Mouse (Mus musculus) frontal cortex, postnatal 36 days (tissue): ENCODE data around the gene Epsti1.

Experiments
- DNase-seq, 2 experiments: peaks; one replicate each; pipeline ENCODE4 v3.0.0; 2022; ENCODE audit warnings: low spot score in 2 of 2

Gene Epsti1

DNA sequence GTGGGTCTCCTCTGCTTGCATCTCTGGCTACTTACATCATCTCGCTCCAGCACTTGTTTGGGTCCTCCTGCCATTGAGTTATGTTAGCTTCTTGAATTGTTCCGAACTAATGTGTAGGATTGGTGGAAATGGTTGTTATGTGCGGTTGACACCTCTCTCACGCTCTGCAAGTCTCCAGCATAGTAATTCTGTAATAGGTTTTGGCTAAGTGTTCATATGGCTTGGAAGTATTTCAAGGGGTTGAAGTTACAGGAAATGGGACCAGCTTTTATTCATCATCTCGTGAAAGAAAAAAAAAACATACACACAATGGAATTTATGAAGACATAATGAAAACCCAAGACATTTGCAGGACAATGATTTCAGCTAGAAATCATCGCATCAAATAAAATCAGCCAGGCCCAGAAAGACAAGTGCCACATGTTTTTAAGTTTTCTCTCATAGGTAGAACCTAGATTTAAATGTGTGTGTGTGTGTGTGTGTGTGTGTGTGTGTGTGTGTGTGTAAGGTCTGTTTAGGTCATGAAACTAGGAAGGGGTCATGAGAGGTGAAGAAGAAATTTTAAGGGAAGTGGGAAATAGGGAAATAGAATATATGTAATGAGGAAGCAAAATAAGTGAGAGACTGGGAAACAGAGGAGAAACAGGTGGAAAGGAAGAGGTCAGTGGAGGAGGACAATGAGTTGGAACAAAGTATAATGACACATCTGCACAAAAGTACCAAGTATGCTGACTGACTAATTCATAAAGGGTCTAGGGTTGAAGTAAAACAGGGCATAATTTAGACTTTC lies 19.2 kb downstream of the Epsti1 start:
- DNase-seq, result no peak

DNA sequence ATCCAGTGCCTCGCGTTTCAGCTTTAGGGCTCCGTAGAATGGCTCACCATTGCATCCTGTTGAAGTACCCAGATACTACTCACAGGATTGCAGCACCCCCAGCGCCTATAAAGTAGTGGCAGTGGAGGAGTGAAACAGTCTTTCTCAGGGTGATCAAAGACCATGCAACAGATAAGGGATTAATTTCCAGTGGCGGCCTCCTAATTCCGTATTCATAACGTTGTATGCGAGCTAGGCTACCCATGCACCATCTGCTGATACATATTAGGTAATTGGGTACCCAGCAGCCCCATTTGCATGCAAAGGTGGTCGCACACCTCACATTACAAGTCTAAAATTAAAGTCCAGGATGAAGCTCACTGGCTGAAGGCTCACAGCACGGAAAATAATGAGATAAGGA lies 21.4 kb downstream of the Epsti1 start:
- DNase-seq, result no peak

DNA sequence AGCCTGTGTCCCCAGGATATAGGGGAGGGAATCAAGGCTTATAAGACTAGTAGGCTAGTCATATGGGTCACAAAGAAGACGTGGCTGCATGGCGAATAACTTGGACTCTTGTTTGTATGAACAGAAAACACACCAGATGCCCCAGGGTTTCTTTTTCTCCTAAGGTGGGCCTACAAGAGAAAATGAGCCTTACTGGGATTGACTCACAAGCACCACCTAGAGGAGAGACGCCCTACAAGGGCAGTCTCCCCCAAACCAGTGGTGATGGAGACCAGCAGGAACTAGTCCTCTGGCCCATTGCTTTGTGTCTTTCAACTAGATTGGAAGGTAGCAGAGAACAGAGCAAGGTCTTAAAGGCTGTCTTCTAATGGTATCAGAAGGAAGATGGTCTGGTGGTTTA lies 22.7 kb downstream of the Epsti1 start:
- DNase-seq, result peak; percentile 26 to 37

DNA sequence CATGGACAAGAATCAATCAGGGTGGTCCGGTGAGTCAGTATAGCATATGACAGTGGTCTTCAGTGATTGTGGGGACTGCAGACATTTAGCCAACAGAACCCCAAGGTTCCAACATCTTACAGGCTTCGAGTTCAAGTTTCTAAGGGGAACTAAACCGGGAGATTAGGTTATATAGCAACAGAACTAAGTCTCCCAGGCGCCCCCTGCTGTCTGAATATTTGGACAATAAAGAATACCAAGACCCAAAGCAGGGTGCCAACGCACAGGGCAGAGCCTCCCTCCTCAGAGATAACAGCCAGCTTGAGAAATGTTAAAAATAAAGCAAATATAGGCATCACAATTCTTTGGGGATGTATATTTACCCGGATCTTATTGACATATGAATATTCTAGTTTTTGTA lies 24.0 kb downstream of the Epsti1 start:
- DNase-seq, result peak; percentile 61 to 82

DNA sequence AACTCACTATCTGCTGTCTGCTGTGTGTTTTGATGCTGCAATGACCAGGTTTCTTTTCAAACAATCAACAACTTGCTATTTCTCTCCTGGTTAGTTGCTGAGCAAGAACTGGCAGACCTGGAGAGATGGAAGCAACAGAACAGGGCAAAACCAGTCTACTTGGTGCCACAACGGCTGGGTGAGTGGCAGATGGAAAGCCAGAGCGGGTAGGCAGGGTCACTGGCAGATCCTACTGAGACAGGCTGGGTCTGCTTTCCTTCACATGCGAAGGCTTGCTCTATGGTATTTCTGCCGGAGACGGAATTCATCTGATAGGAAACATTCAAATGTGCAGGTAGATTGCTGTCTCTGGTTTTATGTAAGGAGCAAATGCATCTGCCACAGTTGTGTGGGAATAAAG lies 24.6 kb downstream of the Epsti1 start:
- no peak for DNase-seq

DNA sequence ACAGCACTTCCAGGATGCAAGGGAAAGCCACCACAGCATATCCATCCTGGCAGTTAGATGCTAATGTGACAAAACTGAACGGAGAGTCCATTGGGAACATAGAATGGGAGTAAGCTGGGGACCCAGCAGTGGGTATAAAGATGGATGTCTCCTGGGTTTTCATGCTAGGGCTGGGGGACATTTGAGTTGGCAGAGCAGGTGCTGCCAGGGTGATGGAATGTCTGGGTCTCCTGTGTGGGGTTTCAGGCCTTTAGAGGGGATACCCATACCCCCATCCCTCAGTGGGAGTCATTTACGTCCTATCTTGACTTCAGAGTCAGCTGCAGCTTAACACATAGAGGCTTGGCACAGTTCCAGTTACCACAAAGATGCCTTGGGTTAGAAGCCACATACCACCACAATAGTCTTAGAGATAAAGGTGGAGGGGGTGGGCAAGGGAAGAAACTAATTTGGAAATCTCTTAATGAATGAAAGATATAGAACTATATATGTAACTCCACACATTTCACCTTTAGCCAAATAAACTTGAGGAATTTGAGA lies 25.2 kb downstream of the Epsti1 start:
- DNase-seq, result no peak

DNA sequence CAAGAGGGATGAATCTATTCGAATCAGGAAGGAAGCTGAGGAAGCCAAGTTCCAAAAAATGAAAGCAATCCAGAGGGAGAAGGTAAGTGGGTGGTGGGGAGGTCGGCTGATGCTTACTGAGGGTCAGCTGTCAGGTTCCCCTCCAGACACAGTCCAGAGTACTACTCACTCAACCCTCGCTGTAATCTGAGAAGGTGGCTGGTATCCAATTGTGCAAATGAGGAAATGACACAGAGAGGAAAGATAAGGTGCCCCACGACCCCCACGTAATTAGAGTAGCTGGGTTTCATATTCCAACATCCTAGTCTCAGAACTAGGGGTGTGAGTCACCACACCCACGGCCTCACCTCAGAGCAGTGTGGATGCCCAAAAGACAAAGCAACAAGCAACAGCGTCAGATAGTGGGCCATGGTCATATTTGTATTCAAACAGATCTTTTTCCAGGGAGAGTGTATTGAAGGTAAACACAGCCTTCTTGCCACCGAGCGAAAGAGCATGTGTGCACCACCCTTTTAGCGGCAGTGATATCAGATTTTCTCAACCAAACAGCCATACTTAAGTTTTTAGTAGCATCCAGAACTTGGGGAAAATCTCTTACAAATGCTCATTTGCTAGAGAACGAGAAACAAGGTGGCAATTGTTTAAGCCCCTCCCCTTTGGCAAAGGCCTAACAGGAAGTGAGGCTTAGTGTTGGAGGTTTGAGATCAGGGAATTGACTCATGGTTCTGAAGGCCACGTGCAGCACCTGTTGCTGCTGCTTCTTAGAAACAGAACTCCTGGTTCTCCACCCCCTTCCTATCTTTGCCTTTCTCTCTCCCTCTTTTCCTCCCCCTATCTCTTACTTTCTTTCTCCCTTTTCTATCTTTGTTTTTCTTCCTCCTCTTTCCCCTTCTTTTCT lies 28.4 kb downstream of the Epsti1 start:
- DNase-seq, result no peak

DNA sequence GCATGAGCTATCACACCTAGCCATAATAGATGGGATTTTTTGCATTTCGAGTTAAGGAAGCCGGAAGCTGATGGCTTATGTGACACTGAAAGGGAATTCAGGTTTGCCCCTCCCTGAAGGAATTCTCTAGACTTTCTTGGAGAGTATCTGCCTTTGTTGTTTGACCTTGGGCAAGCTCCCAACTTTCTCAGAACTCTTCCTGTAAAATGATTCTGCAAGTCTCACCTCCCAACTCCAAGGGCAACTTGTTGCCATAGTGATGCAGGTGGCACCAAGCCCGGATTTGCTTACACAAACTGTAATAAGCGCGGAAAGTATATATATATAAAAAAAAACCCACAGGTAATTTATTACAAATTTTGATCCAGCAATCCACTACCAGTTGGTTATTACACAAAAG lies 29.2 kb downstream of the Epsti1 start:
- no peak for DNase-seq

DNA sequence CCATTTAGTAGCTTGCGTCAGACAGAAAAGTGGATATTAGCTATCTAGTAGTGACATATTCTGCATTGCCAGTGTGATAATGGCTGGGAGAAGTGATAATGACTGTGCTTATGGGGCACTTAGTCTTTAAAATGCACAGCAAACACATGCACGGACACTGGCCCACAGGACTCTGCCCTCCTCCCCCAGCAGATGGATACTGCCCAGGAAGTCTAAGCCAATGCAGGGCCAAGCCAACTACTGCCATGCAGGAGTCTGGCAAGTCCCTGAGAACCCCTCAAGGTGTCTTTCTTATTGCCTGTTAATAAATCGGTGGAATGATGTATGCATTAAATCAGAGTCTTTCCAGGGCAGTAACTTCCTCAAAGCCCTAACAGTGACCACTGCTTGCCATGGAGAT lies 30.4 kb downstream of the Epsti1 start:
- no peak for DNase-seq

DNA sequence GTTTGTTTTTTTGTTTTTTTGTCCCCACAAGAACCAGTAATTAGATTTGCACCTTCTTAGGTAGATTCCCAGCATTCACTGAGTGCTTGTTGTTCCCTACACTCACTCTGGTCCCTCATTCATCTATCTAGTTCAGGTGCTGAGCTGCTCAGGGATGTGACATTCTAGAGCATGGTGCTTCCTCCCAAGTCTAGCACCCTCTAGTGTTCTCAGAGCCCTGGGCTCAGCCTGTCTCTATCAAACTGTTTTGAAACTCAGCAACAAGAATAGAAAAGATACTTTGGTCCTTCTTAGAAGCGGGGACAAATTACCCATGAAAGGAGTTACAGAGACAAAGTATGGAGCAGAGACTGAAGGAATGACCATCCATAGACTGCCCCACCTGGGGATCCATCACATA lies 37.1 kb downstream of the Epsti1 start:
- DNase-seq, result no peak

DNA sequence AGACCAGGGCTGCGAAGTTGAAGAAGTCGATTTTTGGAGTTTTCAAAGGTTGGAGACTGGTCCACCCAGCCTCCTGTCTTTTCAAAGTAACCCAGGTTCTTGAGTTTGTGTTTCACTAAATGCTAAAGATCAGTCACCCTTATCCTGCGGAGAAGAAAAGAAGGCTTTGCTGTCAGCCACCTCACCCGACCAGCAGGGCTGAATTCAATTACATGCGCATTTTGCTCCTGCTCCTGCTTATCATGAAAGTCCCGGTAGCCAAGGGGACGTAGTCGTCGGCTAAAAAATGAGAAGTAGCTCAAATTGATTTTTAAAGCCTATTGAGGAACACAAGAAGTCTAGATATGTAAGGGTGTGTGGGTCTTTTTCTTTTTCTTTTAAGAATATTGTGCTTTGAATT lies 38.2 kb downstream of the Epsti1 start:
- DNase-seq, result no peak

DNA sequence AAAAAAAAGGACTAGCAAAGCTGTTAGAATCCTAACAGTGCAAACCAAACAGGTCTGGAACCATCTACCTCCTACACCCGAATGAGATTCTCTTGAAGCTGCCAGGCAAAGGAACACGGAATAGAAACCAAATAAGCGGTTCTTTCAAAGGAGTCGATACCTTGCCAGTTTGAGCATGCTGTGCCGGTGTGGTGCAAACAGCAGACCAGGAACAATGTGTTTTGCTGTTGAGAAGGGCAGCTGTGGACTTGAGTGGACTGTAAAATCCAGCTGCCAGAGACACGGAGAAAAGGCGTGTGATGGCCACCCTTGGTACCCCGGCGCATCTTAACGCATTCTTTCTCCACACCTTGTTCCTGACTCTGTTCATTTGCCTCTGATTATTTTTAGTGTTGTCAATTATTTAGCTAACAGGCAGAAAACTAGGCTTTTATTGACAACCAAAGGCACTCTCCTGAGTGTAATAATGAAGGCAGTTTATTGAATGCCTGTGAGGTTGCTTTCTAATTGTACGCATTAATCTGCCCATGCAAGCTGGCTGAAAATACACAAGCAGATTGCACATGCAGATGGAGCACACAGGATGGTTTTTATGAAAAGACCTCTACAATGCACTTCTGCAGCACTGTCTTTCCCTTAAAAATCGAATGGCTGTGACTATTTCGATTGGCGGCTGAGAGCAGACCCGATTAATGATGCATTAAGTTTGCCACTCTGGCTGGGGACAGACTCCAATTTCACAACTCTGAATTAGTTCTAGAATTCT lies 38.9 kb downstream of the Epsti1 start:
- no peak for DNase-seq

DNA sequence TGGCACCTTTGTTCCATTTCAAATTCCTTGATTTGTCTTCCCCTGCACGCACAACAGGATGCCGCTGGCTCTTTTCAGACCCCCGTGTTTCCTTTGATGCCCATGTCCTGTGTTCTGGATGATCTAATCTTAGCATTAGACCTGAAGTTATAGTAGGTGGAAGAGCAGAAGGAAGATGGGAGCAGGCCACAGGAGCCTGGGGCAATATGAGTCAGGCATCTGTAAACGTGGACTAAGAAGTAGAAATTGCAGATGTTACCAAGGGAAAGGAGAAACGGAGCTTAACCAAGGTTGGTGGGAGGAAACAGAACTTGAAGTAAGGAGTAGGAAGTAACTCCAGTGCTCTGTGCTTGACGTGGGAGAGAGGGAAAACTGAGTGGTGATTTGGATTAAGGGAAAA lies 57.7 kb downstream of the Epsti1 start:
- no peak for DNase-seq

DNA sequence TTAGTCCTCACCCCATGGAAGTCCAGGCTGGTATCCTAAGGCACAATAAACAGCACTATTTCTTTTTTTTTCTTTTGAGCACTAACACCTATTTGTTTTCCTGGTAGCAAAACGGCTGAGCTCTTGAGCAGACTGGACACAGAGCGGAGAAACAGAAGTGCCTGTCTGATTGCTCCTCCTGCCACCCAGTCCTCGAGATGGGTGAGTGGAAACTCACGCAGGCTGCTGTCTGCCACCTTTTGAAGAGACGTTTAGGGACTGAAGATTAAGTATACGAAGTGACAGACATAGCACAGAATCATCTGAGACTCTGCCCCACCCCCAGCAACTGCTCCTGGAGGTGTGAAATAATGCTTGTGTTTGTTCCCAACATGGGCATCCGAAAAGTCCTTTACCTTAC lies 59.5 kb downstream of the Epsti1 start:
- DNase-seq, result no peak

DNA sequence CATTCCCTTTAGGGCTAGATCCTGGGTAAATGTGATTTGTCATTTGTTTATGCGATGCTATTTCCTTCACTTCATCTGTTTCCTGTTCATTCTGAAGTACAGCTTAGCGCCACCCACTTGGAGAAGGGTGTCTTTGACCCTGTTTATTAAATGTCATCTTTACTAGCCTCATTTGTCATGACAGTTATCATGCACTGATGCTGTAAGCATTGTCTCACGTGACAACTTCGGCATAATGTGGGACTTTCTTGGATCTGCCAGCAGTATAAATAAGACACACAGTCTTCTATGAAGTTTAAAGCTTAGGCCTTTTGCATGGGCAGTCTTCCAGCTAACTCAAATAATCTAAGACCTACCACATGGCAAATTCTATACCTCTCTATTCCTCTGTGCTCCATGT lies 67.3 kb downstream of the Epsti1 start:
- no peak for DNase-seq

DNA sequence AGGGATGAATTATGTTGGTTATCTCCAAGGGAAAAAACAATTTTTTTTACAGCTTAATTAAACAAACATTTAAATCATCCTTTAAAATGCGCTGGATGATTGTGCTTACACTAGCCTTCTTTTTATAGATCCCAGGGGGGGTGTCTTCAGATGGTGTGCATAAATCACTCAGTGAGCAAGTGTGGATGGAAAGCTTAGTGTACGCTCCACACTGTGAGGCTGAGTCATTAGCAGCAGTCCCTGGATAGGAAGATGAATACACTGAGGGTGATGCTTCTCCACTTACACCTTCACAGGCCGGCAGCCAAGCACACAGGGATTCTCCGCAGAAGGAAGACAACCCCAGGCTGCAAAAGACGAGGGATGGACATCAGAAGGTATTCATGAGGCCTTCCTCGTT lies 70.2 kb downstream of the Epsti1 start:
- DNase-seq, result no peak

DNA sequence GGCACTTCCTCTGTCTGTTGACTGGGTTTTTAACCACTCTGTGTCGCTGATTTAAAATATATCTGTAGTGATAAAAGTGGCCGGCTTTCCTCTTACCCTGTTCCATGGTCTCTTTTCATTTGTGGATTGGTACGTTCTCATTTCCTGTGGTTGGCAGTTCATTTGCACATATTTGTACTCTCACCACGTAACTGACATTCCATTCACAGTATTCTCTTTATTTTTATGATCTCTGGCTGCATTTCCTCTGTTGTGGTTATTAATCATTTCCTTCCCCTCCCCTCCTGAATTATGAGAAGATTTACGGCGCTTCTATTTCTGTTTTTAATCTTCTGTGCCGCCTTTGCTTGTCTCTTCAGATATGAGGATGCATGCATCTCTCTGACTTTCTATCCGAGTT lies 71.7 kb downstream of the Epsti1 start:
- no peak for DNase-seq

DNA sequence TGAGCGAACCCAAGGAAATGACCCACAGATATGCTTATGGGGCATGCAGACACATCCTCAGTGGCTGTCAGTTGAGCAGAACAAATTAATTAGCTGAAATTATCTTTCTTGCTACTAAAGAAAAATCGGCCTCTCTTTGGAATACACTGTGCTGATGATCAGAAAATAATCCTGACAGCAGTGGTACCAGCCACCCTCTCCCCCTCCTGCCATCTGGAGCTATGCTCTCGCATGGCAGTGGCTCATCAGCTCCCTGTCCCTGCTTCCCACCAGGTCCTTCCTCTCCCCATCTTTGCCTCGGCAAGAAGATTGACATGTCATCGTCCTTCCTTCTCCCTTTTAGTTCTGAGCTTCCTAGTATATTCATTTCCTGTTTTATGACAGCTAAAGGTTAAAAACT lies 77.5 kb downstream of the Epsti1 start:
- no peak for DNase-seq

DNA sequence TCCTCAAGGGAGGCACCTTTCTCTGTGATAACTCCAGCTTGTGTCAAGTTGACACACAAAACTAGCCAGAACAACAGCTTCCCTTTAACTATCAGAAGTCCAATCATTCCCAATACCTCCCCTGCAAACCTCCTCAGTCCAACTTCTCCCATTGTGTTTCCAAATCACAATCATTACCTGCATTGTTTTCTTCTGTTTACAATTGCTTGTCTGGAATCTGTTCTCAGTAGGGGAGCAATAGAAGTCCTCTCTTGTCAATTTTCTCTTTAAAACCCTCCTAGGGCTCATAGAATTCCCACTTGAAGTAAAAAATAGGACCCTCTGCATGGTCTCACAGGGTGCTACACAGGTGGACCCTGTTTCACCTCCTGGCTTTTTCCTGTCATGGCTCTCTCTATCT lies 93.7 kb downstream of the Epsti1 start:
- DNase-seq, result no peak

DNA sequence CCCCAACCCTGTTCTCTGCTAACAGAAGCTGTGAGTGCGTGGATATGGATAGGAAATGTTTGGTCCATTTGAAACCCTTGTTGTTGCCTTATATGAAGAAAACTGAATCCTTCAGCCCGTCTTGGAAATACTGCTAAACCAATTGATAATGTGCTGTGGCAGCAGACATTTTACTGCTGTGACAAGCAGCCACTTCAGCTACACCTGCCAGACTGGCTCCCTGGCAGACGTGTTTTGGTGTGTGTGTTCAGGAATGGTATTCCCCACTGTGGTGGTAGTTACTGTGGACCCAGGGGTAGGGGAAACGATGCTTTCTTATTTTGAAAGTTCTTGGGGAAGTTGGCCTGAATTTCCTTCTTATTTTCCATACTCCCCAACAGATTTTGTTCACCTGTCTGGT lies 100.4 kb downstream of the Epsti1 start:
- DNase-seq, result no peak

DNA sequence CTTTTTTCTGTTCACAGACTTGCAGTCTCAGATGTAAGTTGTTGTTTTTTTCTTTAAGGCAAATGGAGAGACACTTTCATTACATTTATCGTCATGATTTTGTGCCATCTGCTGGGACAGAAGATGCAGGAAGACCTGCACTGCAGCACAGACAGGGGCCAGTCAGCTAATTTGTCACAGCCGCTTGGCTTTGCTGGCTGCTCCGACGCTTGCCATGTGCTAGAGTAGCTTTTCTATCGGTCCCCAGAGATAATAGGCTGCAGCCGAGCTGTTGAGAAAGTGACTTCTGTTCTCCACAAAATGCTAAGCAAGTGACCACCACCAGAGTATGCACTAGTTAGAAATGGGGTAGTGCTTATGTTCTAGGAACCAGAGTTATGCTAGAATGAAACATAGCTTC lies 104.0 kb downstream of the Epsti1 start:
- no peak for DNase-seq

DNA sequence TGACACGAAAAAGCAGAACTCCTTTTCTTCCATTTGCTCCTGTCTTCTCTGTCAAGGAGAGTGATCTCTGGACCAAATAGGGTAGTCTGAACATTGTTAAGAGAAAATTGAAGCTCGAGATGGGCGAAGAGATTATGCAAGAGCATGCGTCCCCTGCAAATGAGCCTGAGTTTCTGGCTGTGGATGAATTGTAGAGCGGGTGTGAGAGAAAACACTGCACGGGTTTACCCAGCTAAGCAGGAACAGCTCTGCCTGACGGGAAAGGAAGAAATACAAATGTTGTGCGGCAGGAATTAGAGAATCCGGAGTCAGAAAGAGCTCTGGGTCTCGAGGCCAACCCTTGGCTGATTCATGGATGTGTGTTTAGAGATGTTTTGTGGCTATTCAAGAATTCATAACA lies 107.8 kb downstream of the Epsti1 start:
- DNase-seq, result no peak
